Mouse (Mus musculus): ENCODE results near the gene Zbtb8os.

- TF ChIP-seq CTCF (conservative IDR thresholded peaks at IDR 0.05; ENCODE audit: low read length), result no peak
- TF ChIP-seq NANOG (IDR thresholded peaks at IDR 0.05; ENCODE audit: borderline replicate concordance, low read length), result no peak
- no peak for TF ChIP-seq POU5F1 (IDR thresholded peaks at IDR 0.05; ENCODE audit: borderline replicate concordance, low read length)
These were observed 27.6 kb upstream of the Zbtb8os start for GRCm38 (mm10) chr4:129307936-129308335.

All from E14TG2a.4 (cell line).